Mouse (Mus musculus): ENCODE data around the gene Cdkal1. TPM values are rescaled to one million over a fixed set of nuclear protein-coding genes. Genes with fewer than 3 reads are reported as not detected.

Cdkal1 gene
- polyA plus RNA-seq, 1 experiment from 2014 or later: 8.7 TPM

- Histone ChIP-seq H3K27me3 (ENCODE audit: insufficient read depth, low read length) (no peaks in the 10 kb centered on the region), H3K4me1 (ENCODE audit: insufficient read depth) (no peaks in the 10 kb centered on the region), H3K27ac (ENCODE audit: low read depth) (no peak overlapping the region), H3K4me3 (ENCODE audit: low read depth, low read length) (no peak overlapping the region), H3K36me3 (replicated peaks; ENCODE audit: insufficient read depth, low read length) (no peaks in the 10 kb centered on the region), H3K9ac (replicated peaks) (no peak overlapping the region), H3K4me2 (ENCODE audit: low read depth, low read length) (no peak overlapping the region), H3K9me3 (ENCODE audit: low read length) (no peaks in the 10 kb centered on the region)
- DNase-seq (no peak), ATAC-seq (no peak)
- 89% methylated on average over 11 of the region's 11 CpGs for WGBS (ENCODE audit: insufficient replicate concordance)
- TF ChIP-seq EP300 (IDR thresholded peaks at IDR 0.05; ENCODE audit: low read depth): no peak
- no peak for TF ChIP-seq CTCF (IDR thresholded peaks at IDR 0.05; ENCODE audit: low read depth)
Observed at GRCm38 (mm10) chr13:29233970-29234369, 621.5 kb downstream of the Cdkal1 start.

GRCm38 (mm10) chr13:29232681-29233080 lies 622.8 kb downstream of the Cdkal1 start:
- no peaks in the 10 kb centered on the region for H3K27me3 ChIP-seq (ENCODE audit: insufficient read depth, low read length)
- no peaks in the 10 kb centered on the region for H3K4me1 ChIP-seq (ENCODE audit: insufficient read depth)
- H3K4me3 ChIP-seq (ENCODE audit: low read depth, low read length): no peak overlapping the region
- ATAC-seq: no peak
- H3K9me3 ChIP-seq (ENCODE audit: low read length): no peaks in the 10 kb centered on the region
- no peak for DNase-seq
- H3K4me2 ChIP-seq (ENCODE audit: low read depth, low read length): no peak overlapping the region
- no peak overlapping the region for H3K9ac ChIP-seq (replicated peaks)
- TF ChIP-seq EP300 (IDR thresholded peaks at IDR 0.05; ENCODE audit: low read depth) (no peak), CTCF (IDR thresholded peaks at IDR 0.05; ENCODE audit: low read depth) (no peak)
- H3K27ac ChIP-seq (ENCODE audit: low read depth): no peak overlapping the region
- 49% methylated on average over 4 of the region's 4 CpGs for WGBS (ENCODE audit: insufficient replicate concordance)
- H3K36me3 ChIP-seq (replicated peaks; ENCODE audit: insufficient read depth, low read length): no peaks in the 10 kb centered on the region

- 61% methylated on average over 5 of the region's 5 CpGs for WGBS (ENCODE audit: insufficient replicate concordance)
- no peaks in the 10 kb centered on the region for H3K27me3 ChIP-seq (ENCODE audit: insufficient read depth, low read length)
- no peaks in the 10 kb centered on the region for H3K36me3 ChIP-seq (replicated peaks; ENCODE audit: insufficient read depth, low read length)
- ATAC-seq (no peak), DNase-seq (no peak)
- no peak overlapping the region for H3K4me3 ChIP-seq (ENCODE audit: low read depth, low read length)
- no peaks in the 10 kb centered on the region for H3K4me1 ChIP-seq (ENCODE audit: insufficient read depth)
- H3K9ac ChIP-seq (replicated peaks): no peak overlapping the region
- H3K4me2 ChIP-seq (ENCODE audit: low read depth, low read length): no peak overlapping the region
- TF ChIP-seq EP300 (IDR thresholded peaks at IDR 0.05; ENCODE audit: low read depth) (no peak), CTCF (IDR thresholded peaks at IDR 0.05; ENCODE audit: low read depth) (no peak)
- H3K9me3 ChIP-seq (ENCODE audit: low read length): no peaks in the 10 kb centered on the region
- H3K27ac ChIP-seq (ENCODE audit: low read depth): no peak overlapping the region
Observed at GRCm38 (mm10) chr13:29224815-29225214, 630.7 kb downstream of the Cdkal1 start.

- ATAC-seq: no peak
- no peak overlapping the region for H3K4me2 ChIP-seq (ENCODE audit: low read depth, low read length)
- H3K4me1 ChIP-seq (ENCODE audit: insufficient read depth): no peaks in the 10 kb centered on the region
- WGBS (ENCODE audit: insufficient replicate concordance): 52% methylated on average over 10 of the region's 10 CpGs
- H3K9me3 ChIP-seq (ENCODE audit: low read length): peaks cover 3% of the 10 kb centered on the region; the same call in 1 of the 2 replicates
- no peaks in the 10 kb centered on the region for H3K36me3 ChIP-seq (replicated peaks; ENCODE audit: insufficient read depth, low read length)
- H3K27me3 ChIP-seq (ENCODE audit: insufficient read depth, low read length): no peaks in the 10 kb centered on the region
- no peak overlapping the region for H3K9ac ChIP-seq (replicated peaks)
- H3K27ac ChIP-seq (ENCODE audit: low read depth): no peak overlapping the region
- DNase-seq: no peak
- no peak overlapping the region for H3K4me3 ChIP-seq (ENCODE audit: low read depth, low read length)
- TF ChIP-seq EP300 (IDR thresholded peaks at IDR 0.05; ENCODE audit: low read depth): no peak
- TF ChIP-seq CTCF (IDR thresholded peaks at IDR 0.05; ENCODE audit: low read depth): no peak
Observed at GRCm38 (mm10) chr13:29222261-29222838, 633.1 kb downstream of the Cdkal1 start.

GRCm38 (mm10) chr13:29221646-29222045 lies 633.8 kb downstream of the Cdkal1 start:
- ATAC-seq: no peak
- Histone ChIP-seq H3K9me3 (ENCODE audit: low read length) (peaks cover 3% of the 10 kb centered on the region; the same call in 1 of the 2 replicates), H3K27ac (ENCODE audit: low read depth) (no peak overlapping the region), H3K9ac (replicated peaks) (no peak overlapping the region), H3K36me3 (replicated peaks; ENCODE audit: insufficient read depth, low read length) (no peaks in the 10 kb centered on the region), H3K4me3 (ENCODE audit: low read depth, low read length) (no peak overlapping the region), H3K27me3 (ENCODE audit: insufficient read depth, low read length) (no peaks in the 10 kb centered on the region), H3K4me2 (ENCODE audit: low read depth, low read length) (no peak overlapping the region), H3K4me1 (ENCODE audit: insufficient read depth) (no peaks in the 10 kb centered on the region)
- 76% methylated on average over 5 of the region's 5 CpGs for whole genome bisulfite sequencing (ENCODE audit: insufficient replicate concordance)
- TF ChIP-seq EP300 (IDR thresholded peaks at IDR 0.05; ENCODE audit: low read depth) (no peak), CTCF (IDR thresholded peaks at IDR 0.05; ENCODE audit: low read depth) (no peak)
- DNase-seq: no peak

GRCm38 (mm10) chr13:29218594-29219230 lies 636.8 kb downstream of the Cdkal1 start:
- Histone ChIP-seq H3K4me2 (ENCODE audit: low read depth, low read length) (no peak overlapping the region), H3K9ac (replicated peaks) (no peak overlapping the region), H3K9me3 (ENCODE audit: low read length) (peaks cover 3% of the 10 kb centered on the region; the same call in 1 of the 2 replicates), H3K27me3 (ENCODE audit: insufficient read depth, low read length) (no peaks in the 10 kb centered on the region), H3K4me3 (ENCODE audit: low read depth, low read length) (no peak overlapping the region), H3K4me1 (ENCODE audit: insufficient read depth) (no peaks in the 10 kb centered on the region), H3K36me3 (replicated peaks; ENCODE audit: insufficient read depth, low read length) (no peaks in the 10 kb centered on the region), H3K27ac (ENCODE audit: low read depth) (no peak overlapping the region)
- TF ChIP-seq CTCF (IDR thresholded peaks at IDR 0.05; ENCODE audit: low read depth) (no peak), EP300 (IDR thresholded peaks at IDR 0.05; ENCODE audit: low read depth) (no peak)
- ATAC-seq: no peak
- no peak for DNase-seq

All from liver, postnatal 0 days (tissue).